Mouse (Mus musculus): ENCODE measurements around the gene Top3b.

DNA sequence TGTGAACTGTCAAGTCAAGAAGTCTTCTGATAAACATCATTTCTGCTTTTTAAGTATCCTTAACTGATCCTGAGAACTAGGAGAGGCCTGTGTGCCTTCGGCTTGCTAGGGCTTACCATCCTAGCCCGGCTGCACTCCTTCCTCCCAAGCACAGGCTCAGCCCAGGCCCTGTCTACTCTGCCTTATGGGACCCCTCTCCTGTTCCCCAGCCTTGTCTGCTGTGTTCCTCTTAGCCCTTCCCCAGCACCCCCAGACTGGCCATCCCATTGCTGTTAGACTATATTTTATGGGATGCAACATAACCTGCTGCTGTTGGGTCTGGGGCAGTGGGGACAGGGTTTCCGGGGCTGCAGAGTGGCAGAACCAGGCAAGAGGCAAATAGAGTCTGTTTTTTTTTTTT, 59.8 kb downstream of the Top3b start:
- TF ChIP-seq POLR2A (IDR thresholded peaks at IDR 0.05; ENCODE audit: borderline replicate concordance, control insufficient read depth, low read depth, low read length), result no peak
- no peak for TF ChIP-seq CTCF (IDR thresholded peaks at IDR 0.05; ENCODE audit: control insufficient read depth, insufficient read depth, low read length)
